Mouse (Mus musculus): Measurements from ENCODE around the gene Abhd2.

DNA sequence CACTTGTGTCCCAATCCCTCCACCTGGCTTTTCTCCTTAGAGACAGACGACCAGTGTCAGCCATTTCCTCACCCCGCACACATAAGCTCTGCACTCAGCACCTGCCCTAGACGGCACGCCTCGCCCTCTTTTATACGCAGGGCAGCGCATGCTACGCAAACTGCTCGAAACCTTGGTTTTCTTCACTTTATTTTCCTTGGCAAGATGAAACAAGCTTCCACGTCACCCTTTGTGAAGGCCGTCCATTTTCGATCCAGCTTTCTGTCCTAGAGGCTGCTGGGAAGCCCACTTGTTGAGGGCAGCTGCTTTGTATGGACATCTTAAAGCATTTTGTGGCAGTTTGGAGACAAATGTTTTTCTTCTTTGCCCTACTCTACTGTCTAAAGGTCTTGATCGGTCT is 5.4 kb downstream of the Abhd2 start:
- no peak for TF ChIP-seq CTCF (IDR thresholded peaks at IDR 0.05; ENCODE audit: low read depth)
- no peak for TF ChIP-seq EP300 (IDR thresholded peaks at IDR 0.05; ENCODE audit: low read depth)

Data from liver, postnatal 0 days (tissue).